Mouse (Mus musculus): ENCODE measurements around the gene Vmn2r84. TPM values are rescaled to one million over a fixed set of nuclear protein-coding genes. Genes with fewer than 3 reads are reported as not detected.
"Not testable (repeated sequence)": the region's sequence is repeated elsewhere in the genome, so short reads cannot be mapped to it uniquely, and the experiment has no call there.

Vmn2r84 gene
- polyA plus RNA-seq (2015; fragmentation: Nextera tagmentation; extraction: Ambion mirVana): 0.68 and 1.4 TPM in 2 replicates

DNA sequence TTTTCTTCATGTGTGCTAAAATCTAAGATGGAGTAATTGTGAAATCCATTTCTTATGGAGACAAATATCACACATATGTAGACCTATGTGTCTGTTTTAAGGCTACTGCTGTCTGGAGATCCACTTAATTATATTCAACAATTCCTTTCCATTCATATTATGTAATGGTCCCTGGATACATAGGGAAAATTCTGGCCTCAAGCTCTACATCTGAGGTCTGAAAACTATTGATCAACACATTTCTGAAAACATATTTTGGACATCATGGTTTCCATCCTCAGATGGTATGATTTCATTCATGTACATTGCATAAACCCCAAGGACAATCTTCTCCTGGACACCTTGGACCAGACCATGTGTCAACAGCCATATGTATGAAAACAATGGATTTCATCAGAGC, at the start of gene Vmn2r84:
Gene Vmn2r84 (minus strand): TSS at position 101 of the 400 bp plus-strand sequence.
- no peak for DNase-seq (ENCODE audit: low spot score)

DNA sequence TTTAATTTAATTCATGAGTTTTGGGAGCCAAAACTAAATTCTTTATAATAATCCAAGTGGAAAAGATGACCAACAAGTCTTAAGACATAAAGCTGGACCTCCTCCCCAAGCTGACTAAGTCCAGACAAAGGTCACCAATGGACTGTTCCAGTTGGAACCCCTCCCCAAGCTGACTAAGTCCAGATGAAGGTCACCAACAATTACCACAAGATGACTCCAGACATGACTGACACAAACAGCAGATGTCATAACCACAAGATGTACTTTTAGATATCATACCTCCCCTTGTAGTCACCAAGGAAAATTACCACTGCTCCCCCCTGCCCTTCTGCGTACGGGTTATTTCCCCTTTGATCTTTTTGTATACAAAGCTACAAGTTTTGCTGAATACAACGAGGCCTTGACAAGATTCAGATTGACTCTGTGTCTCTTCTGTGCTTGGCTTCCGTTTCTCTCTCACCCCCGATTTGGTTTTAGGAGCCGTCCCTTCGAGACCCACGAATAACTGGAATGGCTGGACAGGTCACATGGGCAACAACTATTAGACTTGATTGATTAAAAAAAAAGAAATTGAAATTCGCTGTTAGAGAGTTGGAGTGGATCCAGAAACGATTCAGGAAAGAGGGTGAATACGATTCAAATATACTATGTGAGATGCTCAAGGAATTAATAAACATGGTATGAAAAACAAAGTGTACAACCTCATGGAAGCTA, 40.2 kb upstream of the Vmn2r84 start:
- not testable (repeated sequence) for DNase-seq (ENCODE audit: low spot score)

GRCm38 (mm10) chr10:130429603-130430002, 35.5 kb upstream of the Vmn2r84 start, which contains the start of gene Vmn2r85:
Gene Vmn2r85, minus strand, starts transcription at chr10:130429703.
- not testable (repeated sequence) for DNase-seq (ENCODE audit: low spot score)

DNA sequence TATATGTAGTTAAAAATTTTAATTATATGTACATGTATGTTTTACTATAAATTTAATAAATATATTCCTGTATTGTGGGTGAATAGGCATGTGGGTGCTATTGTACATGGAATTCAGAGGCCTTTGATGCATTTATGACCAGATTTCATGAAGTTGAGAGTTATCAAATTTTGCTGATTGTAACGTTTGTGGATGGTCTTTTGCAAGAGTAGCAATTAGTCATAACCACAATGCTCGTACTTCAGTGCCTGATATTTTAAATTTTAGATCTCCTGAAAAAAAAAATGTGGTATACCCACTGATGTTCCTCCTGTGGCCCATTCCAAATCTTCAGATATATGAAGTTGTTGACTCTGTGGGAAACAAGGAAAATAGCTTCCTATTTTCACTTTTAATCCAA, 28.2 kb upstream of the Vmn2r84 start:
- DNase-seq (ENCODE audit: low spot score): not testable (repeated sequence)

GRCm38 (mm10) chr10:130420401-130420800, 26.3 kb upstream of the Vmn2r84 start:
- no peak for DNase-seq (ENCODE audit: low spot score)

GRCm38 (mm10) chr10:130419954-130420353, 25.8 kb upstream of the Vmn2r84 start:
- not testable (repeated sequence) for DNase-seq (ENCODE audit: low spot score)

GRCm38 (mm10) chr10:130416352-130416751, 22.2 kb upstream of the Vmn2r84 start:
- DNase-seq (ENCODE audit: low spot score): not testable (repeated sequence)

DNA sequence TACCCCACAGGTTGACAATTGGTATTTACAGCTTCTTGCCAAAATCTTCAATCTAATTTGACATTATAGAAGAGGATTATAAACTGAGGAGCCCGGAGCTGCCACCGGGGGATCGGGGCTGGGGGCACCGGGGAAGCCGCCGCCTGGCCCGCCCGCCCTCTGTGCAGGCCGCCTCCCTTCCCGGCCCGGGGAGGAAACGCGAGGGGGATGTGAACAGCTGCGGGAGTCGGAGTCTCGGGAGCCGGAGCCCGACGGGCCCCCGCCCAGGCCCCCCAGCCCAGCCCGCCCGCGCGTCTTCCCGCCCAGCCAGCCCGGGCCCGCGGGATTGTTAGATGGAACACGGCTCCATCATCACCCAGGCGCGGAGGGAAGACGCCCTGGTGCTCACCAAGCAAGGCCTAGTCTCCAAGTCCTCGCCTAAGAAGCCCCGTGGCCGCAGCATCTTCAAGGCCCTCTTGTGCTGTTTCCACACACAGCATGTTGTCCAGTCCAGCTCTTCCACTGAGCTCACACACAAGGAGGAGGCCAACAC, 18.1 kb upstream of the Vmn2r84 start:
- DNase-seq (ENCODE audit: low spot score): not testable (repeated sequence)

- no peak for DNase-seq (ENCODE audit: low spot score)
Observed at GRCm38 (mm10) chr10:130375145-130375544, 19.0 kb downstream of the Vmn2r84 start.

DNA sequence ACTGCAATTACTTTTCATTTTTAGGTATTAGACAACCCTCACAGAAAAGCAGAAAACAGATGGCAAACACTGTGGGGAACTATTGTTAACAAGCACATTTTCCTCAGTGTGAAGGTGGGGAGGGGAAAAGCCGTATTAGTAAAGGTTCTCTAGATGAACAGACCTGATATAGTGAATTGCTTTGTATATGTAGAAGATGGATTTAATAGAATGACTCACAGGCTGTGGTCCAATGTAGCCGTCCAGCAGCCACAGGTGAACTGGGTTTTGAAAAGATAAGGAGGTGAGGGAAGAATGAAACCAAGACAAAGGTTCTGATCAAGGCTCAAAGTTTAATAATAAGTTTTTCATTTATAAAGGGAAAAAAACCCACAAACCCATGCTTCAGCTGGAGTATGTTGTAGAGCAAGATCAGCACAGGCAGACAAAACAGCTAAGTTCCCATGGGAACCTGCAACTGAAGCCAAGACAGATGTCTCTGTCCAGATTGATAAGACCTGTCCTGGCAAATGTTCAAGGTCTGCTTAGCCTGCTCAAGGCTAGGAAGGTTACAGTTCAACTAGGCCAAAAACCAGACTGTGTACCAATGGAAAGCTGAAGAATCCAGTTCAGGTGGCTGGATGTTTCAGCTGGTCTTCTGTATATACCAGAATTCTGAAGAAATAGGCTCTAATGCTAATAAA, 21.5 kb downstream of the Vmn2r84 start:
- DNase-seq (ENCODE audit: low spot score): no peak

- no peak for DNase-seq (ENCODE audit: low spot score)
Observed at GRCm38 (mm10) chr10:130371644-130372043, 22.5 kb downstream of the Vmn2r84 start.

GRCm38 (mm10) chr10:130370005-130370682, 24.0 kb downstream of the Vmn2r84 start:
- no peak for DNase-seq (ENCODE audit: low spot score)

DNA sequence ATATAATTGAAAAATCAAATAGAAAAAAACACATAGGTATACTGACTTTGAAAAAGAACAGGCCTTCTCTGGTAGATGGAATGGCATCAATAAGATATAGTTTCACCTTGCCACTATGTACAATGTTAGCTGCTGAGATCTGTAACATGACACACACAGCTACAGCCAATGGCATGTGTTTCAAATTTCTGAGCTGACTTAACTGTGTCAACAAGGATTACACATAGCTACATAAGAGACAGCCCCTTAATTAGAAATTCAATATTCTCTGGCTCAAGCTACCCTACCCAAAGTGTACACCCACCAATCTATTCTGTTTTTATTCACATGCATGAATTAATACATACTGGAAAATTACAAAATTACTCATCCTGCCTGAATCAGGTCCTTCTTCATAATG, 25.7 kb downstream of the Vmn2r84 start:
- no peak for DNase-seq (ENCODE audit: low spot score)

GRCm38 (mm10) chr10:130364766-130365165, 29.4 kb downstream of the Vmn2r84 start:
- DNase-seq (ENCODE audit: low spot score): no peak

- DNase-seq (ENCODE audit: low spot score): peak; percentile 54
Observed at GRCm38 (mm10) chr10:130363438-130364164, 30.5 kb downstream of the Vmn2r84 start.

GRCm38 (mm10) chr10:130344056-130344455, 50.1 kb downstream of the Vmn2r84 start:
- DNase-seq (ENCODE audit: low spot score): peak; percentile 27

DNA sequence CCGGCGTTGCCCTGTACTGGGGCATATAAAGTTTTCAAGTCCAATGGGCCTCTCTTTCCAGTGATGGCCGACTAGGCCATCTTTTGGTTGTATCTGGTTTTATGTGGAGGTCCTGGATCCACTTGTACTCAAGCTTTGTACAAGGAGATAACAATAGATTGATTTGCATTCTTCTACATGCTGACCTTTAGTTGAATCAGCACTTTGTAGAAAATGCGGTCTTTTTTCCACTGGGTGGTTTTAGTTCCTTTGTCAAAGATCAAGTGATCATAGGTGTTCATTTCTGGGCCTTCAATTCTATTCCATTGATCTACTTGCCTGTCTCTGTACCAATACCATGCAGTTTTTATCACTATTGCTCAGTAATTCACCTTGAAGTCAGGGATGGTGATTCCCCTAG, 54.1 kb downstream of the Vmn2r84 start:
- not testable (repeated sequence) for DNase-seq (ENCODE audit: low spot score)

DNA sequence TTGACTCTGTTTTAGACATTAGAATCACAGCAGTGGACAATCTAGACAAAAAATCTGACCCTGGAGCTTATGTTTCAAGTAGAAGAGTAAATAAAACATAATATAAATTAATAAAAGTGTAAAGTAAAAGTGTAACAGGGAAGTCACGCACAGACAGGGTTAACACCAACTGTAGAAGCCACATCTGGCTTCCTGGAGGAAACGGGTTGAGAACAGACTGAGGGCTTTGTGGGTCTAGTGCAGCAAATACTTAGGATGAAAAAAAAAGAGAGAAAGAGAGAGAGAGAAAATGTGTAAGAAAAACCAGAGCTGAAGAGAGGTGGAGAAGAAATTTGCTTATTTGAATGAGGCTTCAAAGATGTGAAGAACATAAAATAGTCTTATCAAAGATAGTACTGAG, 56.6 kb downstream of the Vmn2r84 start:
- DNase-seq (ENCODE audit: low spot score): peak; percentile 58

- DNase-seq (ENCODE audit: low spot score): no peak
Observed at GRCm38 (mm10) chr10:130336385-130336784, 57.7 kb downstream of the Vmn2r84 start.

GRCm38 (mm10) chr10:130330711-130331110, 63.4 kb downstream of the Vmn2r84 start:
- DNase-seq (ENCODE audit: low spot score): no peak

Measured in thymus, postnatal 0 days (tissue).